Mouse (Mus musculus) adrenal gland, postnatal 10 days (tissue): ENCODE measurements at regions not wholly inside any gene's neighbourhood (a gene's known extent, or its start where the extent isn't known, plus 50 kb on each side); places are given as distances from the start of the nearest gene placed in this dataset.

Experiments used
- DNase-seq: peaks from one replicate; pipeline ENCODE4 v3.0.0; 2021; ENCODE audit warnings: mixed read lengths

- DNase-seq, result no peak
Observed at GRCm38 (mm10) chr5:45121751-45122280, 322.3 kb upstream of the Ldb2 start.

- no peak for DNase-seq
Observed at GRCm38 (mm10) chr5:45119757-45120156, 320.3 kb upstream of the Ldb2 start.

GRCm38 (mm10) chr5:45111246-45111645, 311.8 kb upstream of the Ldb2 start:
- DNase-seq, result no peak

- DNase-seq, result no peak
Observed at GRCm38 (mm10) chr5:45110797-45111196, 311.3 kb upstream of the Ldb2 start.

- no peak for DNase-seq
Observed at GRCm38 (mm10) chr5:45105236-45105816, 305.8 kb upstream of the Ldb2 start.

GRCm38 (mm10) chr5:45103763-45104428, 304.4 kb upstream of the Ldb2 start:
- no peak for DNase-seq

GRCm38 (mm10) chr5:45102661-45103060, 303.2 kb upstream of the Ldb2 start:
- DNase-seq, result no peak

- DNase-seq, result no peak
Observed at GRCm38 (mm10) chr5:45101777-45102176, 302.3 kb upstream of the Ldb2 start.

- DNase-seq, result no peak
Observed at GRCm38 (mm10) chr5:45099082-45099481, 299.6 kb upstream of the Ldb2 start.

GRCm38 (mm10) chr5:45097941-45098340, 298.5 kb upstream of the Ldb2 start:
- DNase-seq, result no peak

- DNase-seq, result no peak
Observed at GRCm38 (mm10) chr5:45084741-45085140, 285.3 kb upstream of the Ldb2 start.

- DNase-seq, result no peak
Observed at GRCm38 (mm10) chr5:45082601-45083000, 283.1 kb upstream of the Ldb2 start.

- DNase-seq, result no peak
Observed at GRCm38 (mm10) chr5:45076347-45076890, 276.9 kb upstream of the Ldb2 start.

- DNase-seq, result no peak
Observed at GRCm38 (mm10) chr5:45075195-45075594, 275.7 kb upstream of the Ldb2 start.

GRCm38 (mm10) chr5:45072529-45072928, 273.0 kb upstream of the Ldb2 start:
- DNase-seq, result no peak

- no peak for DNase-seq
Observed at GRCm38 (mm10) chr5:45065917-45066699, 266.6 kb upstream of the Ldb2 start.

GRCm38 (mm10) chr5:45062567-45062966, 263.1 kb upstream of the Ldb2 start:
- no peak for DNase-seq

- DNase-seq, result no peak
Observed at GRCm38 (mm10) chr5:45055276-45055959, 255.9 kb upstream of the Ldb2 start.

- no peak for DNase-seq
Observed at GRCm38 (mm10) chr5:45049410-45049809, 249.9 kb upstream of the Ldb2 start.

GRCm38 (mm10) chr5:45042914-45043313, 243.4 kb upstream of the Ldb2 start:
- DNase-seq, result no peak

- DNase-seq, result no peak
Observed at GRCm38 (mm10) chr5:45036430-45036829, 236.9 kb upstream of the Ldb2 start.

GRCm38 (mm10) chr5:45033146-45033545, 233.7 kb upstream of the Ldb2 start:
- DNase-seq, result no peak
